29 mouse cellular contexts compared by ENCODE assay signal in genomic region chr1:40317657-40318056, GRCm38 (mm10). TPM values are rescaled to one million over a fixed set of nuclear protein-coding genes. Genes with fewer than 3 reads are reported as not detected.
DNase-seq lines count a peak whose midpoint lies in the region; ATAC-seq and TF ChIP-seq lines count a peak whose summit lies in the region.
"Had no signal": no experiment of that assay in that cellular context is flagged by ENCODE, and none has a peak within 500 bp of the region (broad histone marks: within the 10 kb centered on the region; RNA-seq: fewer than 3 reads in every experiment).

No protein-coding gene starts in this region.

- no peak for TF ChIP-seq CTCF in stomach, postnatal 0 days (IDR thresholded peaks at IDR 0.05; ENCODE audit: low read depth)

- H3K27ac ChIP-seq in stomach, postnatal 0 days (replicated peaks): peak overlapping the region; percentile 45; the same call in 1 of the 2 replicates
- no peak overlapping the region for H3K27ac ChIP-seq in neural tube, embryonic 15.5 days (replicated peaks)
- H3K27ac ChIP-seq: embryonic facial prominence, embryonic 13.5 days; forebrain, embryonic 12.5 days; forebrain, embryonic 15.5 days; gastrocnemius, adult 2 months; heart, embryonic 15.5 days; hindbrain, embryonic 14.5 days; hindbrain, postnatal 0 days had no signal

- ATAC-seq in frontal cortex, adult (ENCODE audit: low TSS enrichment): 0 out of 2 replicates have a peak, but pooled peaks have one; percentile 10
- peak; percentile 63; the same call in 1 of the 2 replicates for ATAC-seq in stomach, postnatal 0 days (ENCODE audit: low FRiP score, low TSS enrichment)
- no peak for ATAC-seq in neural tube, embryonic 15.5 days (ENCODE audit: low FRiP score)
- ATAC-seq: forebrain, embryonic 15.5 days; hindbrain, postnatal 0 days; inflammation-experienced regulatory T-cells, adult 6 months; Patski had no signal

- H3K4me2 ChIP-seq in stomach, postnatal 0 days (replicated peaks; ENCODE audit: low read depth): no peak overlapping the region
- H3K4me2 ChIP-seq in neural tube, embryonic 15.5 days: no peak overlapping the region
- H3K4me2 ChIP-seq: embryonic facial prominence, embryonic 13.5 days; forebrain, embryonic 12.5 days; forebrain, embryonic 15.5 days; heart, embryonic 12.5 days; heart, embryonic 15.5 days; hindbrain, embryonic 14.5 days had no signal

- TF ChIP-seq EP300 in stomach, postnatal 0 days (optimal IDR thresholded peaks at IDR 0.05): peak; percentile 47

- H3K36me3 ChIP-seq in stomach, postnatal 0 days (ENCODE audit: control insufficient read depth, insufficient read depth, low read length): no peaks in the 10 kb centered on the region
- no peaks in the 10 kb centered on the region for H3K36me3 ChIP-seq in neural tube, embryonic 15.5 days
- H3K36me3 ChIP-seq: forebrain, embryonic 12.5 days; forebrain, embryonic 15.5 days; G1E had no signal

- WGBS in stomach, postnatal 0 days: 65% methylated on average over 8 of the region's 8 CpGs
- 92% methylated on average over 8 of the region's 8 CpGs for WGBS in neural tube, embryonic 15.5 days

- no peaks in the 10 kb centered on the region for H3K4me1 ChIP-seq in stomach, postnatal 0 days (replicated peaks; ENCODE audit: control insufficient read depth, insufficient read depth)
- no peaks in the 10 kb centered on the region for H3K4me1 ChIP-seq in neural tube, embryonic 15.5 days
- H3K4me1 ChIP-seq: forebrain, embryonic 12.5 days; forebrain, embryonic 15.5 days had no signal

- H3K9me3 ChIP-seq in stomach, postnatal 0 days (ENCODE audit: control insufficient read depth, low read length): no peaks in the 10 kb centered on the region
- H3K9me3 ChIP-seq in neural tube, embryonic 15.5 days (replicated peaks): no peaks in the 10 kb centered on the region
- H3K9me3 ChIP-seq: embryonic facial prominence, embryonic 13.5 days; forebrain, embryonic 12.5 days; forebrain, embryonic 15.5 days; G1E; heart, embryonic 12.5 days; heart, embryonic 15.5 days had no signal

- DNase-seq in frontal cortex, postnatal 25 days (ENCODE audit: low spot score in 2 of 2): no peak
- DNase-seq in urinary bladder, postnatal 14 days (ENCODE audit: low spot score): peak; percentile 67
- DNase-seq in urinary bladder, adult 2 months (ENCODE audit: low spot score): no peak
- DNase-seq in fat pad, adult 2 months (ENCODE audit: extremely low read depth, low read depth, low spot score): peak; percentile 42
- no peak for DNase-seq in stomach, postnatal 0 days (ENCODE audit: low spot score)
- DNase-seq: adrenal gland, postnatal 10 days; adrenal gland, postnatal 36 days; B cell, adult 2 months; cerebellum, adult 18-20 months; cerebellum, adult 9-10 months; cerebellum, postnatal 14 days; gastrocnemius, adult 2 months; gastrocnemius, postnatal 14 days; heart, adult 18-20 months; heart, postnatal 10 days; heart, postnatal 36 days had no signal

- H3K9ac ChIP-seq in stomach, postnatal 0 days (ENCODE audit: low read length): no peak overlapping the region
- no peak overlapping the region for H3K9ac ChIP-seq in neural tube, embryonic 15.5 days (replicated peaks)
- H3K9ac ChIP-seq: embryonic facial prominence, embryonic 13.5 days; forebrain, embryonic 12.5 days; forebrain, embryonic 15.5 days; heart, embryonic 12.5 days; heart, embryonic 15.5 days; hindbrain, embryonic 14.5 days had no signal

- H3K27me3 ChIP-seq in stomach, postnatal 0 days (ENCODE audit: control insufficient read depth, insufficient read depth, low read length): no peaks in the 10 kb centered on the region
- no peaks in the 10 kb centered on the region for H3K27me3 ChIP-seq in neural tube, embryonic 15.5 days (replicated peaks)
- H3K27me3 ChIP-seq: CH12.LX; embryonic facial prominence, embryonic 13.5 days; forebrain, embryonic 12.5 days; forebrain, embryonic 15.5 days; heart, embryonic 12.5 days; heart, embryonic 15.5 days; Patski had no signal

- no peak overlapping the region for H3K4me3 ChIP-seq in stomach, postnatal 0 days (ENCODE audit: low read depth, low read length)
- no peak overlapping the region for H3K4me3 ChIP-seq in neural tube, embryonic 15.5 days (replicated peaks)
- H3K4me3 ChIP-seq: embryonic facial prominence, embryonic 13.5 days; forebrain, embryonic 12.5 days; forebrain, embryonic 15.5 days; gastrocnemius, adult 2 months; heart, embryonic 12.5 days; heart, embryonic 15.5 days had no signal

RNA-seq across cellular contexts. Expression of gene Il1rl2, which starts 6.8 kb away (rescaled TPM):
- 7.2 and 8.8 TPM in 2 replicates for polyA plus RNA-seq in urinary bladder, adult 2 months (2012; rRNA removed)
- polyA plus RNA-seq in stomach, postnatal 0 days (2015; fragmentation: Nextera tagmentation; extraction: Ambion mirVana): 6.1 and 6.8 TPM in 2 replicates
- polyA plus RNA-seq in neural tube, embryonic 15.5 days (2015; fragmentation: Nextera tagmentation; extraction: Ambion mirVana): 0.81 and 3.1 TPM in 2 replicates
- polyA plus RNA-seq: Patski had no signal

Comparison
In these comparisons a context has a peak if more than half of its experiments do, and no peak if none do; other contexts are left out.
1. DNase-seq: peak in urinary bladder, postnatal 14 days (single experiment) and fat pad, adult 2 months (single experiment); none in frontal cortex, postnatal 25 days (0 of 2), urinary bladder, adult 2 months (single experiment) and stomach, postnatal 0 days (single experiment).